Mouse (Mus musculus) left cerebral cortex, adult 2 months (tissue): ENCODE measurements around the gene Aqp1. TPM values are rescaled to one million over a fixed set of nuclear protein-coding genes. Genes with fewer than 3 reads are reported as not detected.

Experiments
- DNase-seq, 2 experiments: peaks; one replicate each; pipeline ENCODE4 v3.0.0; 2021 to 2022; ENCODE audit warnings: low spot score in 2 of 2, mixed read lengths in 1 of 2; ENCODE audit errors: extremely low spot score in 1 of 2
- H3K27ac ChIP-seq: fragments of 200-600 bp; 2 replicates; pipeline ENCODE4 v1.8.1; 2022
- H3K4me3 ChIP-seq: fragments of 200-600 bp; 2 replicates; pipeline ENCODE4 v1.8.1; 2022
- CTCF ChIP-seq: fragments of 200-600 bp; IDR thresholded peaks from 2 replicates; pipeline ENCODE4 v1.8.1; 2022; ENCODE audit warnings: antibody characterized with exemption, mild to moderate bottlenecking, moderate library complexity
- intact Hi-C: fragments of 180-260 bp; cut with DNase I; formaldehyde crosslinking; loops from one replicate; pipeline ENCODE4 v1.15.1; 2025
- total RNA-seq, 2 experiments: library from RNA; stranded (reverse); gene quantifications; 2 replicates each; pipeline ENCODE4 v1.2.3; 2021

The Aqp1 gene
- total RNA-seq, 2 experiments from 2014 or later: 0.47 to 0.75 TPM

DNA sequence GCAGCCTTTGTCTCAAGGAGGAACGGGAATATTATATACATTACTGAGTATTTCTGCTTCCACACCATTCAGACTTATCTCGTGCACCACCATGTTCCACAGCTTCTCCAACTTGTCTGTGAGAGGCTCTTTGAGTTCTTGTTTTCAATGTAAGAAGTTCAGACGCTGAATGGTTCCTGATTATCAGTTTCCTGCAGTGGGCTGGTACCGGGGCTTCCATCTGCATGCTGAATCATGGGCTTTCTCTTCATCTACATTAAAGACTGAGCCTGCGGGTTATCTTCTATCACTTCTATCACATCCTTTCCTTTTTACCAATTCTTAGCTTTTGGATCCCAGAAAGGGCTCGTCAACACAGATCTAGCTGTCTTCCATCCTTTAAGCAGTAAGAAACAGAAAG, 34.6 kb downstream of the Aqp1 start:
- intact Hi-C loops: loop anchor here (10.0 kb wide), 1 partner anchor 584 kb away; no protein-coding TSS in a partner anchor
- no peak for TF ChIP-seq CTCF
- Histone ChIP-seq H3K27ac (no peak overlapping the region), H3K4me3 (no peak overlapping the region)
- no peak for DNase-seq

DNA sequence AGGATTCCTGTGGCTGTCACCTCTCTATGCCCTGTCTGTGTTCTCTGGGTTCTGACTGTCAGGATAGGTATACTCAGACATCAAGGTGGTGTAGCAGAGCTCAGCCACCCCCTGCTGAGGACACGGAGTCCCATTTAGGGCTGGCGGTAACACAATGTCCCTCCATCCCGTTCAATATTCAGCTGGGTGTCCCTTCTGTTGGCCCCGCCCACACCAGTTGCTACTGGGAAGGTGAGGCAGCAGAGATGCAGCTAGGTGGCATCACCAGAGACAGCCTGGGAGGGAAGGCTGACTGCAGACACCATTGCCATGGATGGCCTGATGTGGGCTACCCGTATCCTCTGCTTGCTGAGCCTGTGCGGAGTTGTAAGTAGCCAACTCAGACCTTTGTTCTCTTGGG, 39.8 kb downstream of the Aqp1 start, which contains the start of gene Ghrhr:
Ghrhr (plus strand) TSS at position 220 of the 400 bp plus-strand sequence.
- DNase-seq: no peak
- no peak within 1 kb of the TSS for H3K4me3 ChIP-seq
- intact Hi-C loops: loop anchor here (10.0 kb wide), 1 partner anchor 579 kb away; no protein-coding TSS in a partner anchor
- TF ChIP-seq CTCF: no peak
- no peak within 1 kb of the TSS for H3K27ac ChIP-seq

DNA sequence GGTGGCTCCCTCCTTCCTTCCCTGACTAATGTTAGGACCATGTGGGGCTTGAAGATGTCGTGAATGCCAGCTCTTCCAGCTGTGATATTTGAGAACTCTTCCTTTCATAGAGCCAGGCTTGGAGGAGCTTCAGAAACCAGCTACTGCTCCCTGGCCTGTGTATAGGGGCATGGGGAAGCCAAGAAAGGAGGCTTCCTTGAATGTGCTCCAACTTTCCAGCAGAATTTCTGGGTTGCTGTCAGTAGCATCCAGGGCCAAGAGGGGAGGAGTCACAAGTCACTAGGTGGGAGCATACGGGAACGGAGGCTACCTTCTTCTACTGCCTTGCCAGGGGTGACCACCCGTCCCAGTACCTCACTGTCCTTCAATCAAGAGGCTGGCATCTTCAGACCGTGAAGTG, 40.3 kb downstream of the Aqp1 start:
- H3K4me3 ChIP-seq: no peak overlapping the region
- no peak for TF ChIP-seq CTCF
- H3K27ac ChIP-seq: no peak overlapping the region
- intact Hi-C loops: loop anchor here (10.0 kb wide), 1 partner anchor 578 kb away; no protein-coding TSS in a partner anchor
- DNase-seq: no peak

GRCm38 (mm10) chr6:55377461-55377860, 41.2 kb downstream of the Aqp1 start:
- TF ChIP-seq CTCF: no peak
- DNase-seq: no peak
- intact Hi-C loops: loop anchor here (10.0 kb wide), 1 partner anchor 577 kb away; no protein-coding TSS in a partner anchor
- Histone ChIP-seq H3K27ac (no peak overlapping the region), H3K4me3 (no peak overlapping the region)

DNA sequence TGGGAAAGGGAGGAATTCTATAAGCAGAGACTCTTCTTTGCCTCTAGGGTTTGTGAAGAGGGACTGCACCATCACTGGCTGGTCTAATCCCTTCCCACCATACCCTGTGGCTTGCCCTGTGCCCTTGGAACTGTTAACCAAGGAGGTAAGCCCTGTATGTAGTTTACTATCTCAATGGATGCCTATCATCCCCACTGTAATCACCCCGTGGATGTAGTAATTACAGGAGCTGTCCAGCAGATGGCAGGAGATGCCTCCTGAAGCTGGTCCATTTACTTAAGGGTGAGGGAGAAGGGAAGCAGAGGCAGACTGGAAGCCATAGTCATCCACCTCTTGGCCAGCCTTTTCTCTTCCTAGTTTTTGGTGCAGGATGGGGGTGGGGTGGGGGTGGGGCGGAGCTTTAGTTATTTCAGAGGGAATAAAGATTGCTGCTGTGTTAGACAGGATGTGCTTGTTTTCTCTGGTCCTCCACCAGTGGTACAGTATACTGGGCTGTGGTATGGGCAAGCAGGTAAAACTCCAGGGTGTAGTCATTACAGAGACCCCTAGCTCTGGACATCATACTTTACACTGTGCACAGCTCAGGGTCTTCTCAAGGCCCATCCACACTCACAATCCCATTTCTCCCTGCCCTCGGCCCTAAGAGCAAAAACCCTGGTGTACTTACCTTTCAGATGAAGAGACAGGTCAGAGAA, 43.6 kb downstream of the Aqp1 start:
- intact Hi-C loops: loop anchor here (10.0 kb wide), 1 partner anchor 575 kb away; no protein-coding TSS in a partner anchor
- DNase-seq: peak in 1 of 2 experiments; percentile 57
- TF ChIP-seq CTCF: peak; percentile 71
- no peak overlapping the region for H3K27ac ChIP-seq
- H3K4me3 ChIP-seq: no peak overlapping the region

DNA sequence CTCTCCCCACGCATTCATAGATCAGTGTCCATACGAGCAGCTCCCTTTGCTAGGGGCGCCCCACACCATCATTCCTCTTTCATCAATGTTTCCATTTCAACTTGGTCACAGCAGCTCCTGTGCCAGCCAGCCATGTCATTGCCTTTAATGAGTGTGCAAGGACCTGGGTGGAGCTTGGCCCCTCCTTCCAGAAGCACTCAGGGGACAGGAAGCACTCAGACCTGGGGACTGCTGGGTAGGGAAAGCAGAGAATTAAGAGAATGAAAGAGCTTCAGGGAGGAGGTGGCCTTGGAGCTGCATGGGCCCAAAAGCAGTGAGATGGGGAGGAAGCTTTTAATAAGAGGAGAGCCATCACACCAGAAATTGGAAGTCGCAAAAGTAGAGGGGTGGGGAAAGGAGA, 45.7 kb downstream of the Aqp1 start:
- Histone ChIP-seq H3K4me3 (no peak overlapping the region), H3K27ac (no peak overlapping the region)
- TF ChIP-seq CTCF: no peak
- intact Hi-C loops: no loop called here
- no peak for DNase-seq

- Histone ChIP-seq H3K4me3 (no peak overlapping the region), H3K27ac (no peak overlapping the region)
- peak; percentile 92 for TF ChIP-seq CTCF
- peak; percentile 55 to 59 for DNase-seq
- intact Hi-C loops: loop anchor here (1.0 kb wide), 1 partner anchor 151 kb away; no protein-coding TSS in a partner anchor
These were observed 47.7 kb downstream of the Aqp1 start for GRCm38 (mm10) chr6:55383897-55384296.

DNA sequence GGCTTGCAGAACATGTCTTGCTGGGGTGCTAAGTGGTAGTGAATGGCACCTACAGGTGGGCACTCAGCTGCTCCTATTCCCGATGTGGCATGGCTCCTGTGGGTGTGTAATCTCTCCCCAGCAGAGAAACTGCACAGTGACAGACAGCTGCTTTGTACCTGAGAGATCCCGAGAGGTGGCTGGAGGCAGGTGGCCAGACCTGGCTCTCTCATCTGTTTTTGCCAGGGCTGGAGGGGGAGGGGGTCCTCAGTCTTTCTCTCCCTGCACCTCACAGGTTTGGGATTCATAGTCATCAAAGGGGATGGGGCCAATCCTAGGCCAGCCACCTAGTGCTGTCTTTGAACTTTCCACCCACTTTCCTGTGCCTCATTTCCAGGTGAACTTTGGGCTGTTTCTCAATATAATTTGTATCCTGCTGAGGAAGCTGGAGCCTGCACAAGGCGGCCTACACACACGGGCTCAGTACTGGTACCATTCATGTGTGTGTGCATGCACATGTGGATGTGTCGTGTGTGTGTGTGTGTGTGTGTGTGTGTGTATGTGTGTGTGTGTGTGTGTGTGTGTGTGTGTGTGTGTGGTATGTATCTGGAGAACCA, 48.2 kb downstream of the Aqp1 start:
- H3K27ac ChIP-seq: no peak overlapping the region
- DNase-seq: no peak
- no peak overlapping the region for H3K4me3 ChIP-seq
- TF ChIP-seq CTCF: no peak
- intact Hi-C loops: loop anchor here (1.0 kb wide), 1 partner anchor 151 kb away; no protein-coding TSS in a partner anchor

- Histone ChIP-seq H3K27ac (no peak overlapping the region), H3K4me3 (no peak overlapping the region)
- TF ChIP-seq CTCF: no peak
- DNase-seq: peak in 1 of 2 experiments; percentile 14
- intact Hi-C loops: no loop called here
These were observed 52.4 kb downstream of the Aqp1 start for GRCm38 (mm10) chr6:55388546-55389169.

GRCm38 (mm10) chr6:55389321-55389720, 53.1 kb downstream of the Aqp1 start:
- Histone ChIP-seq H3K4me3 (no peak overlapping the region), H3K27ac (no peak overlapping the region)
- intact Hi-C loops: no loop called here
- DNase-seq: no peak
- no peak for TF ChIP-seq CTCF

- DNase-seq: no peak
- intact Hi-C loops: loop anchor here (1.0 to 10.0 kb wide), 4 partner anchors 113 to 653 kb away; no protein-coding TSS in a partner anchor
- no peak for TF ChIP-seq CTCF
- Histone ChIP-seq H3K27ac (no peak overlapping the region), H3K4me3 (no peak overlapping the region)
These were observed 55.6 kb downstream of the Aqp1 start for GRCm38 (mm10) chr6:55391814-55392213.

GRCm38 (mm10) chr6:55392453-55392852, 56.2 kb downstream of the Aqp1 start:
- peak; percentile 74 to 80 for DNase-seq
- intact Hi-C loops: loop anchor here (1.0 to 10.0 kb wide), 4 partner anchors 113 to 652 kb away; no protein-coding TSS in a partner anchor
- peak; percentile 79 for TF ChIP-seq CTCF
- Histone ChIP-seq H3K27ac (no peak overlapping the region), H3K4me3 (no peak overlapping the region)
